In the genomic region with DNA sequence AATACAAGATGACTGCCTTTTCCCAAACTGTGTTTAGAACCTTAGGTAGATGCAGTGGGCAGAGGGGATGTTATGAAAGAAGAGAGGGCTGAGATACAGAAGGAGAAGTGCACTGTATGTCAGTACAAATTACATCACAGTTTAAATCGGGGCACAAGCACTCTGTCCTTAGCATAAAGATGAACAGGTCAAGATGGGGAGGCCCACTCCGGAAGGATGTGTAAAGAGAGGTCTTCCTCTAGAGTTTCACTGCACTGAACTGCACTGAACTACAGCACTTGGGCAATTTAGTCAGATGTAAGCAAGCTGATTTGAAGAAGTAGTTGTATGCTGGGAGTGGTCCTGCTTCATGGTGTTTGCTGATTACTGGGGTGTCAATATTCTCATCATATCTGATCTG, we compare ENCODE assay signal across 25 mouse cellular contexts. TPM values are rescaled to one million over a fixed set of nuclear protein-coding genes. Genes with fewer than 3 reads are reported as not detected.
"Had no signal": no experiment of that assay in that cellular context is flagged by ENCODE, and none has a peak within 500 bp of the region (broad histone marks: within the 10 kb centered on the region; RNA-seq: fewer than 3 reads in every experiment).

No protein-coding gene starts in this region.

- H3K9ac ChIP-seq: intestine, embryonic 15.5 days; kidney, embryonic 15.5 days; limb, embryonic 12.5 days; limb, embryonic 15.5 days; liver, embryonic 14.5 days; midbrain, embryonic 12.5 days; midbrain, embryonic 15.5 days; neural tube, embryonic 13.5 days; stomach, embryonic 15.5 days had no signal

- H3K4me2 ChIP-seq: intestine, embryonic 15.5 days; kidney, embryonic 15.5 days; limb, embryonic 12.5 days; limb, embryonic 15.5 days; midbrain, embryonic 12.5 days; midbrain, embryonic 15.5 days; neural tube, embryonic 13.5 days; stomach, embryonic 15.5 days had no signal

- H3K36me3 ChIP-seq: intestine, embryonic 15.5 days; kidney, embryonic 15.5 days; limb, embryonic 12.5 days; limb, embryonic 15.5 days; midbrain, embryonic 12.5 days; midbrain, embryonic 15.5 days; neural tube, embryonic 13.5 days; stomach, embryonic 15.5 days had no signal

- H3K4me1 ChIP-seq: intestine, embryonic 15.5 days; kidney, embryonic 15.5 days; limb, embryonic 12.5 days; limb, embryonic 15.5 days; midbrain, embryonic 12.5 days; midbrain, embryonic 15.5 days; neural tube, embryonic 13.5 days had no signal

- H3K9me3 ChIP-seq: intestine, embryonic 15.5 days; kidney, embryonic 15.5 days; limb, embryonic 12.5 days; limb, embryonic 15.5 days; midbrain, embryonic 12.5 days; midbrain, embryonic 15.5 days; neural tube, embryonic 13.5 days; stomach, embryonic 15.5 days had no signal

- ATAC-seq: intestine, embryonic 15.5 days; midbrain, embryonic 15.5 days had no signal

- DNase-seq: kidney, adult 11 months; kidney, adult 8-10 months; kidney, postnatal 10 days; kidney, postnatal 36 days; left cerebral cortex, postnatal 4 days; lung, adult 18-20 months; retina, postnatal 1 day; right cerebral cortex, postnatal 25 days; spleen, adult 18-20 months; thymus, postnatal 25 days had no signal

- H3K4me3 ChIP-seq: intestine, embryonic 15.5 days; kidney, embryonic 15.5 days; limb, embryonic 12.5 days; limb, embryonic 15.5 days; midbrain, embryonic 12.5 days; midbrain, embryonic 15.5 days; myocyte; neural tube, embryonic 13.5 days; stomach, embryonic 15.5 days had no signal

- H3K27ac ChIP-seq: intestine, embryonic 15.5 days; kidney, embryonic 15.5 days; limb, embryonic 12.5 days; limb, embryonic 15.5 days; liver, embryonic 14.5 days; midbrain, embryonic 12.5 days; midbrain, embryonic 15.5 days; neural tube, embryonic 13.5 days; stomach, embryonic 15.5 days had no signal

- H3K27me3 ChIP-seq: intestine, embryonic 15.5 days; midbrain, embryonic 15.5 days; stomach, embryonic 15.5 days had no signal

RNA-seq across cellular contexts. Expression of a gene that starts 2.2 kb away (rescaled TPM):
- total RNA-seq: layer of hippocampus, postnatal 14 days; left cerebral cortex, postnatal 14 days; left cerebral cortex, postnatal 4 days had no signal
- polyA plus RNA-seq: kidney, embryonic 15.5 days; limb, embryonic 12.5 days; midbrain, embryonic 12.5 days; midbrain, embryonic 15.5 days; myocyte; neural tube, embryonic 13.5 days had no signal

RNA-seq across cellular contexts. Expression of a gene that starts 11.6 kb away (rescaled TPM):
- total RNA-seq: layer of hippocampus, postnatal 14 days; left cerebral cortex, postnatal 14 days had no signal
- polyA plus RNA-seq: intestine, embryonic 15.5 days; kidney, embryonic 15.5 days; limb, embryonic 12.5 days; limb, embryonic 15.5 days; lung, embryonic 16.5 days; midbrain, embryonic 12.5 days; midbrain, embryonic 15.5 days; myocyte; neural tube, embryonic 13.5 days; stomach, embryonic 15.5 days; thymus, postnatal 0 days had no signal

RNA-seq across cellular contexts. Expression of a gene that starts 22.2 kb away (rescaled TPM):
- total RNA-seq: left cerebral cortex, postnatal 14 days; neutrophil, adult 5-6 weeks had no signal
- polyA plus RNA-seq: intestine, embryonic 15.5 days; kidney, embryonic 15.5 days; limb, embryonic 12.5 days; limb, embryonic 15.5 days; lung, embryonic 16.5 days; midbrain, embryonic 12.5 days; midbrain, embryonic 15.5 days; neural tube, embryonic 13.5 days; stomach, embryonic 15.5 days; thymus, postnatal 0 days had no signal

RNA-seq across cellular contexts. Expression of a gene that starts 33.0 kb away (rescaled TPM):
- total RNA-seq: layer of hippocampus, postnatal 14 days; neutrophil, adult 5-6 weeks had no signal
- polyA plus RNA-seq: intestine, embryonic 15.5 days; kidney, embryonic 15.5 days; limb, embryonic 12.5 days; limb, embryonic 15.5 days; lung, embryonic 16.5 days; midbrain, embryonic 12.5 days; midbrain, embryonic 15.5 days; myocyte; neural tube, embryonic 13.5 days; stomach, embryonic 15.5 days had no signal
